Mouse (Mus musculus) heart, postnatal 10 days (tissue): Measurements from ENCODE around the gene Glce. TPM values are rescaled to one million over a fixed set of nuclear protein-coding genes. Genes with fewer than 3 reads are reported as not detected.

Experiments used
- DNase-seq, 2 experiments: peaks; one replicate each; pipeline ENCODE4 v3.0.0; 2021
- intact Hi-C: fragments of 180-260 bp; cut with DNase I; formaldehyde crosslinking; loops from one replicate; pipeline ENCODE4 v1.15.1; 2025
- total RNA-seq, 2 experiments: library from RNA; stranded (reverse); gene quantifications; 2 replicates each; pipeline ENCODE4 v1.2.3; 2021

Glce gene
- total RNA-seq = 10 to 100 TPM; 14.6 to 15.3 TPM

DNA sequence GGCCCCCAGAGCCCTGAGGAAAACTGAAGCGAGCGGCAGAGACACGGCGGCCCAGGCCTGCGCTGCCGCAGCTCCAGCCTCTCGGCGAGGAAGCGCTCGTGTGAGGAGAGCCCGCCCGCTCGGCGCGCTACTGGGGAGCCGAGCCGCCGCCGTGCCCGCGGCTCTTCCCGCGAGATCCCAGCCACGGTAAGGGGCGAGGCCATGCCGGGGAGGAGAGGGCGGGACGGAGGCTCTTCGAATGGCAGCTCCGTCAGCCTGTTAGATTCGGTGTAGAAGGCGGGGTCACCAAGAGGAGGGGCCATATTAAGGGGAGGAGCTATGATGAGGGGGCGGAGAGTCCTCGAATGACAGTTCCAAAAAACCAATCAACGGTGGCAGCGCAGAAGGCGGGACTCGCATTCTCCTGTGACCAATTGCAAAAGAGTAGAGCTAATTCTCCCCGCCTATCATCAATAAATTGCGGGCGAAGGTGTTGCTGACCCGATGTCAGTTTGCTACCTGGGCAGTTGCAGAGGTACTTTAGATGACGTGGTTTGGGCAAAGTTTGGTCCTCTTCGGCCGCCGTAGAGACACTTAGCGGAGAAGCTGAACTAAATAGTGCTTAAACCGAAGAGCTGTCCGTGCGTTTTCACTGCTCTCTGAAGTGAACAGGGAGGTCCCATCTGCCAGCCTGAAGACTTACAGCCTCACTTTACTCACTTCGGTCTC is at the start of gene Glce:
TSS of gene Glce (minus strand) at position 148 of the 708 bp plus-strand sequence.
- intact Hi-C loops = loop anchor here (2.0 to 5.0 kb wide), 3 partner anchors 65 to 122 kb away; no protein-coding TSS in a partner anchor
- DNase-seq = peak; percentile 98 to 99

GRCm38 (mm10) chr9:62172239-62172638 is 49.8 kb upstream of the Glce start:
- intact Hi-C loops = no loop called here
- no peak for DNase-seq

DNA sequence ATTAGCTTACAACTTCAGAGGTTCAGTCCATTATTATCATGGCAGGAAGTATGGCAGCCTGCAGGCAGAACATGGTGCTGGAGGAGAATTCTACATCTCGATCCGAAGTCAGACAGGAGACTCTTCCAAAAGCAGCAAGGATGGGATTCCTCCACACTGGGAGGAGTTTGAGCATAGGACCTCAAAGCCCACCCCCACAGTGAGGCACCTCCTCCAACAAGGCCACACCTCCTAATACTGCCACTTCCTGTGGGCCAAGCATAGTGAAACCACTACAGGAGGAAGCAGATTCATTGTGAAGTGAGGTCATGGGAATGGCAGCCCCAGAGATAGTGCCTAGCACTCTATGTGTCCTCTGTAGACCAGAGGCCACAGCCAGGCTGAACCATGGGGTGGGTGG is 48.5 kb upstream of the Glce start:
- intact Hi-C loops = no loop called here
- DNase-seq = no peak

DNA sequence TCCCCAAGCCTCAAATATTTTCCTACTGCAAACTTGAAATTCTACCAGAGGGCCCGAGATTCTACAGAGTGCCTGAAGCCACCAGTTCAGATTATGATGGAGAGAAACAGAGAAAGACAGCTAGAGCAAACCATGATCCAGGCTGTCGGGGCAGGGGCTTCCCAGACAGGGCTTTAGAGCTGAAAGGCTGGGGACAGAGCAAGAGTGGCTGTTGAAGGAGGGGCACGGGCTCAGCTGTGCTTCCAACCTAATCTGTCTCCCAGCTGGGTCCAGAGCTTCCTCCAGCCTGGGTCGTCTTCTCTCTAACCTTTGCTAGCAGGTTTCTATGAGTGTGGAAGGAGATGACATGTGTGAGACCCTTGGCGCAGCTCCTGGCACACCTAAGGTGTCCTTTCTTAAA is 44.2 kb upstream of the Glce start:
- intact Hi-C loops = no loop called here
- no peak for DNase-seq

GRCm38 (mm10) chr9:62166186-62166585 is 43.7 kb upstream of the Glce start:
- DNase-seq = no peak
- intact Hi-C loops = no loop called here

- intact Hi-C loops = no loop called here
- DNase-seq = peak in 1 of 2 experiments; percentile 20
These were observed 40.4 kb upstream of the Glce start for GRCm38 (mm10) chr9:62162889-62163291.

DNA sequence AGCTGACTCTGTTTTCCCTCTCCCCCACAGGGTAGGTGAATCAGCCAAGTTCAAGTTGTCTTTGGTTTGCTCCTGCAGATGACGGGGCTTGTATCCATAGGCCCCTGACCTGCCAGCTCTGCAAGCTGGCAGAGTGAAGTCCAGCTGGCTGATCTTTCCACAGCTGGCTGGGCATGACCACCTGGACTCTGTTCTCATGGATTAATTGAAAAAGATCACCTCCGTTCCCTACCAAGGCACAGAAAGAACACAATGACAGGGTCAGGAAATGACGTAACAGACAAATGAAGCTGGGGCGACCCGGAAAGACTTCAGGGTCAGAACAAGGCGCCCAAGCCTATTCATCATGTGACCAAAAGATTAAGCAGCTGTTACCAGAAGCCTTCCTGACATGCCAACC is 38.3 kb upstream of the Glce start:
- no peak for DNase-seq
- intact Hi-C loops = no loop called here

- DNase-seq = no peak
- intact Hi-C loops = no loop called here
These were observed 36.3 kb upstream of the Glce start for GRCm38 (mm10) chr9:62158746-62159145.

- no peak for DNase-seq
- intact Hi-C loops = no loop called here
These were observed 33.4 kb upstream of the Glce start for GRCm38 (mm10) chr9:62155821-62156220.

DNA sequence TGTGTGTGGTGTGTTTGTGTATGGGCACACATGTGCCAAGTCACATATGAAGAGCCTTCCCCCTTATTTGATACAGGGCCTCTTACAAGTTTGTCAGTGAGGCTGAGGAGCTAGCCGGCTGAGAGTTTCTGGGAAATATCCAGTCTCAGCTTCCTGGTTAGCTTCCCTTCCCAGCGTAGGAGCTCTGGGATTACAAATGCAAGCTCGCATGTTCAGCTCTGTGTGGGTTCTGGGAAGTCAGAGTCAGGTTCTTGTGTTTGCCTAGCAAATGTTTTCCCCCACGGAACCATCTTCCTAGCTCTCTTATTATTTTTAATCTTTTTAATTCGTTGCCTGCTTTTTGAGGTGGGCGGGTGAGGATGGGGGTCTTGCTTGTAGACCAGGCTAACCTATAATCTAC is 32.9 kb upstream of the Glce start:
- no peak for DNase-seq
- intact Hi-C loops = no loop called here

GRCm38 (mm10) chr9:62154956-62155355 is 32.5 kb upstream of the Glce start:
- DNase-seq = no peak
- intact Hi-C loops = no loop called here

- intact Hi-C loops = no loop called here
- no peak for DNase-seq
These were observed 32.1 kb upstream of the Glce start for GRCm38 (mm10) chr9:62154551-62154950.

GRCm38 (mm10) chr9:62153263-62153662 is 30.8 kb upstream of the Glce start:
- DNase-seq = peak; percentile 11 to 22
- intact Hi-C loops = no loop called here

DNA sequence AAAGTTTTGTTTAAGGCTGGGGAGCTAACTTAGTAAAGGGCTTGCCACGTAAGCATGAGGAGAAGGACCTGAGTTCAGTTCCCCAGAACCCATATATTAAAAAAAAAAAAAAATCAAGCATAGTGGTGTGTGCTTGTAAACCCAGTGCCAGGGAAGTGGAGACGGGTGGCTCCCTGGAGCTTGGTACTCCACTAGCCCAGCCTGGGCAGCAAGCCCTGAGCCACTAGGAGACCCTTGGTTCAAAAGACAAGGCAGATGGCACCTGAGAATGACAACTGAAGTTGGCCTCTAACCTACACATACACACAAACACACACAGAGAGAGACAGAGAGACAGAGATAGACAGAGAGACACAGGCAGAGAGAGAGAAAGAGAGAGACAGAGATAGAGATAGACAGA is 30.1 kb upstream of the Glce start:
- intact Hi-C loops = no loop called here
- no peak for DNase-seq

DNA sequence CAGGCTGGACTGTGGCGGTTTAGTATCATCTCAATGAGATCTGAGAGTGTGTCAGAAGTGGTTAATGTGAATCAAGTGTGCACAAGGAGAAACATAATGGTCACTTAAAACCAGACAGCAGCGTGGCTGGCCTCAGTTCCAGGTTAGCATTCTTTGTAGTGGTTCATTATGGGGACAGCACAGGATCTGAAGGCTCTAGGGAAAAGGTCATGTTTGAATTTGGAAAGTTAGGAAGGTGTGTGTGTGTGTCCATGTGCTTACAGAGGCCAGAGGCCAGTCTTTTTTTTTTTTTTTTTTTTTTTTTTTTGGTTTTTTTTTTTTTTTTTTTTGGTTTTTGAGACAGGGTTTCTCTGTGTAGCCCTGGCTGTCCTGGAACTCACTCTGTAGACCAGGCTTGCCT is 22.7 kb upstream of the Glce start:
- intact Hi-C loops = no loop called here
- no peak for DNase-seq

GRCm38 (mm10) chr9:62143428-62143827 is 21.0 kb upstream of the Glce start:
- intact Hi-C loops = no loop called here
- DNase-seq = no peak

GRCm38 (mm10) chr9:62139027-62139426 is 16.6 kb upstream of the Glce start:
- no peak for DNase-seq
- intact Hi-C loops = no loop called here

- peak in 1 of 2 experiments; percentile 12 for DNase-seq
- intact Hi-C loops = no loop called here
These were observed 14.8 kb upstream of the Glce start for GRCm38 (mm10) chr9:62137259-62137658.

- DNase-seq = no peak
- intact Hi-C loops = no loop called here
These were observed 9.7 kb upstream of the Glce start for GRCm38 (mm10) chr9:62132005-62132782.

GRCm38 (mm10) chr9:62130746-62131145 is 8.3 kb upstream of the Glce start:
- intact Hi-C loops = no loop called here
- no peak for DNase-seq

GRCm38 (mm10) chr9:62128056-62128455 is 5.6 kb upstream of the Glce start:
- intact Hi-C loops = no loop called here
- DNase-seq = no peak

DNA sequence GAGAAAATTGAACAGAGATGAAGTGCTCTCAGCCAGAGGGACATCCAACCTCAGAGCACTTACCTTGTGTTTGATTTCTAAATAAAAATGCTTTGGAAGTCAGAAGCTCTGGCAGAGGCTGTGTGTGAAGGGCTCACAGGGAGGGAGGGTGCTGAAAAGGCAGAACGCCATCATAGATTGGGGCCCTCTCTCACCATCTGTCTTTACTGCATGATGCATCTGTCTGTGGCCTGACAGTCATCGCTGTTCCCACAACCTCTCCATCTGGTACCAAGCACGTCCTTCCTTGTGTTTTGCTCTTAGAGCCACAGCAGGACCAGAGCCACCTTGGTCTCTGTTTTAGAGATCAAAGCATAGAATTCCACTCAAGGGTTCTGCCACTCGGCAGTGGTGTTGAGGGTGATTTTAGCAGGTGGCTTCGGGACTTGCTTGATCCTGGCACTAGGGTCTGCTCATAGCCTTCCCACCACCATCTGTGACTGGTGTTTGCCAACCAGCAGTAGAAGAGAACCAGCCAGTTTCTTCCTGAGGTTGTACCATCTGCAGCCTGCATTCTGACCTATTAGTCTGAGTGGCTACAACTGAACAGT is 3.6 kb upstream of the Glce start:
- DNase-seq = no peak
- intact Hi-C loops = no loop called here
